Mouse (Mus musculus): ENCODE data around the gene Gm21834. TPM values are rescaled to one million over a fixed set of nuclear protein-coding genes. Genes with fewer than 3 reads are reported as not detected.

The Gm21834 gene
- polyA plus RNA-seq (2012; fragmentation: generic; extraction: Trizol) = not detected

GRCm38 (mm10) chr17:57742119-57742518 is at the start of gene Gm21834:
Gm21834 (minus strand) TSS chr17:57742219.

GRCm38 (mm10) chr17:57768622-57769610 is 26.9 kb upstream of the Gm21834 start, which contains the start of gene Cntnap5c:
Cntnap5c (plus strand) TSS chr17:57769570.

Other genes starting within 250 kb of the Gm21834 start
- not detected for gene Vmn2r120, start 196.7 kb downstream of the Gm21834 start, polyA plus RNA-seq (2012; fragmentation: generic; extraction: Trizol)
- not detected for gene Cntnap5c, start 27.4 kb upstream of the Gm21834 start, polyA plus RNA-seq (2012; fragmentation: generic; extraction: Trizol)

Measured in C3H10T1/2 (cell line).